19 mouse cellular contexts compared by ENCODE assay signal in genomic region chr10:108118200-108119163, GRCm38 (mm10). TPM values are rescaled to one million over a fixed set of nuclear protein-coding genes. Genes with fewer than 3 reads are reported as not detected.
DNase-seq lines count a peak whose midpoint lies in the region; ATAC-seq and TF ChIP-seq lines count a peak whose summit lies in the region.
"Had no signal": no experiment of that assay in that cellular context is flagged by ENCODE, and none has a peak within 500 bp of the region (broad histone marks: within the 10 kb centered on the region; RNA-seq: fewer than 3 reads in every experiment).

No protein-coding gene starts in this region.

- TF ChIP-seq CTCF in olfactory bulb, adult 2 months (IDR thresholded peaks at IDR 0.05; ENCODE audit: insufficient read depth, low read depth, low read length): no peak

- ATAC-seq in frontal cortex, adult (ENCODE audit: low TSS enrichment): peak; percentile 67
- ATAC-seq in CD4-positive, CD25-positive, alpha-beta regulatory T cell, adult 4 months: peak; percentile 80

- no peak for DNase-seq in frontal cortex, postnatal 14 days (ENCODE audit: low spot score in 2 of 2)
- peak; percentile 79 for DNase-seq in induced T-regulatory cell, adult 2 months (ENCODE audit: low read depth)
- no peak for DNase-seq in left cerebral cortex, postnatal 36 days (ENCODE audit: low spot score in 2 of 2)
- no peak for DNase-seq in right cerebral cortex, adult 2 months (ENCODE audit: low spot score in 2 of 2)
- no peak for DNase-seq in urinary bladder, postnatal 36 days (ENCODE audit: low spot score in 2 of 2)
- DNase-seq: adrenal gland, adult 8-10 months; B cell, adult 2 months; cerebellum, adult 2 months; kidney, adult 2 months; kidney, postnatal 36 days; midbrain, embryonic 14.5 days; right cerebral cortex, postnatal 25 days had no signal

- WGBS in olfactory bulb, adult 2 months: 29% methylated on average over 13 of the region's 13 CpGs

- peak overlapping the region; percentile 24 for H3K27ac ChIP-seq in olfactory bulb, adult 2 months (ENCODE audit: insufficient read depth, low read depth, low read length)
- H3K27ac ChIP-seq: embryonic facial prominence, embryonic 12.5 days; hindbrain, embryonic 15.5 days; limb, embryonic 15.5 days had no signal

- intact Hi-C loops in left cerebral cortex, postnatal 36 days (cut with DNase I): no loop called here

- TF ChIP-seq POLR2A in olfactory bulb, adult 2 months (IDR thresholded peaks at IDR 0.05; ENCODE audit: insufficient read depth, low read depth, low read length): no peak

- H3K4me1 ChIP-seq in olfactory bulb, adult 2 months (ENCODE audit: control insufficient read depth, insufficient read depth, low read length): peaks cover 4% of the 10 kb centered on the region
- H3K4me1 ChIP-seq: hindbrain, embryonic 15.5 days; limb, embryonic 15.5 days had no signal

- peak overlapping the region; percentile 21; the same call in 1 of the 2 replicates for H3K4me3 ChIP-seq in olfactory bulb, adult 2 months (ENCODE audit: insufficient read depth, low read depth, low read length)
- H3K4me3 ChIP-seq: embryonic facial prominence, embryonic 12.5 days; heart, embryonic 12.5 days; hindbrain, embryonic 15.5 days; limb, embryonic 15.5 days had no signal

RNA-seq across cellular contexts. Expression of gene Ppp1r12a, which starts 43.5 kb away (rescaled TPM):
- polyA plus RNA-seq in CD4-positive, CD25-positive, alpha-beta regulatory T cell, adult 4 months (2017; shearing (Covaris generic)): 100 to 1,000 TPM; 272 to 280 TPM
- 106 and 194 TPM in 2 replicates for polyA plus RNA-seq in olfactory bulb, adult 2 months (2012; ENCODE audit: insufficient read depth, insufficient read length, low replicate concordance, missing spikeins)
- 100 to 1,000 TPM; 124 to 162 TPM for total RNA-seq in left cerebral cortex, postnatal 36 days (2021)
